Mouse (Mus musculus): ENCODE measurements around the gene Itga6. TPM values are rescaled to one million over a fixed set of nuclear protein-coding genes. Genes with fewer than 3 reads are reported as not detected.

The Itga6 gene
- total and polyA plus RNA-seq, 3 experiments: 0.38 to 2.6 (median 1.1) TPM

DNA sequence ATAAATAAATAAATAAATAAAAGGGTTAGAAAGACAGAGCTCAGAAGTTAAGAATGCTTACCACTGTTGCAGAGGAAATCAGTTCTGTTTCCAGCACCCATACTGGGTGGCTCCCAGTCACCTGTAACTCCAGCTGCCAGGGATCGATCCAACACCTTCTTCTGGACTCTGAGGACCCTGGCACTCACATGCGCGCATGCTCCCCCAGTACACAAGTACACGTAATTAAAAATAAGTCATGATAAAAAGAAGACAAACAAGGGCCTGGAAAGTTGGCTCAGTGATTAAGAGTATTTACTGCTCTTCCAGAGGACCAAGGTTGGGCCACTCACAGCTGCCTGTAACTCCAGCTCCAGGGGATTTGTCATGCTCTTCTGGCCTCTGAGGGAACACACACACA lies 132.4 kb downstream of the Itga6 start:
- TF ChIP-seq CTCF (IDR thresholded peaks at IDR 0.05; ENCODE audit: low read depth, low read length) (no peak), TAL1 (conservative IDR thresholded peaks at IDR 0.05; ENCODE audit: low read depth, low read length) (no peak), GATA2 (IDR thresholded peaks at IDR 0.05; ENCODE audit: borderline replicate concordance, low read depth, low read length) (no peak), POLR2AphosphoS5 (IDR thresholded peaks at IDR 0.05; ENCODE audit: insufficient replicate concordance, low read depth, low read length) (no peak), GATA1 (IDR thresholded peaks at IDR 0.05; ENCODE audit: borderline replicate concordance, low read length) (no peak)
- Histone ChIP-seq H3K4me1 (ENCODE audit: insufficient read depth, low read depth, low read length) (peaks cover 41% of the 10 kb centered on the region), H3K36me3 (replicated peaks) (peaks cover 47% of the 10 kb centered on the region), H3K4me3 (ENCODE audit: low read depth, low read length) (no peak overlapping the region), H3K27me3 (ENCODE audit: insufficient read depth, low read length) (no peaks in the 10 kb centered on the region), H3K9me3 (replicated peaks) (no peaks in the 10 kb centered on the region)
- ATAC-seq (ENCODE audit: extremely low read depth, insufficient number of reproducible peaks, low FRiP score, poor library complexity, severe bottlenecking) (no peak), DNase-seq (ENCODE audit: low spot score) (no peak)

GRCm38 (mm10) chr2:71878441-71878840 lies 133.0 kb downstream of the Itga6 start:
- ATAC-seq (ENCODE audit: extremely low read depth, insufficient number of reproducible peaks, low FRiP score, poor library complexity, severe bottlenecking) (no peak), DNase-seq (ENCODE audit: low spot score) (no peak)
- Histone ChIP-seq H3K27me3 (ENCODE audit: insufficient read depth, low read length) (no peaks in the 10 kb centered on the region), H3K4me1 (ENCODE audit: insufficient read depth, low read depth, low read length) (peaks cover 43% of the 10 kb centered on the region), H3K36me3 (replicated peaks) (peaks cover 53% of the 10 kb centered on the region), H3K9me3 (replicated peaks) (no peaks in the 10 kb centered on the region), H3K4me3 (ENCODE audit: low read depth, low read length) (no peak overlapping the region)
- TF ChIP-seq TAL1 (conservative IDR thresholded peaks at IDR 0.05; ENCODE audit: low read depth, low read length): no peak
- no peak for TF ChIP-seq CTCF (IDR thresholded peaks at IDR 0.05; ENCODE audit: low read depth, low read length)
- no peak for TF ChIP-seq GATA1 (IDR thresholded peaks at IDR 0.05; ENCODE audit: borderline replicate concordance, low read length)
- TF ChIP-seq GATA2 (IDR thresholded peaks at IDR 0.05; ENCODE audit: borderline replicate concordance, low read depth, low read length): no peak
- no peak for TF ChIP-seq POLR2AphosphoS5 (IDR thresholded peaks at IDR 0.05; ENCODE audit: insufficient replicate concordance, low read depth, low read length)

GRCm38 (mm10) chr2:71878943-71879342 lies 133.5 kb downstream of the Itga6 start:
- Histone ChIP-seq H3K4me3 (ENCODE audit: low read depth, low read length) (no peak overlapping the region), H3K4me1 (ENCODE audit: insufficient read depth, low read depth, low read length) (peaks cover 39% of the 10 kb centered on the region), H3K27me3 (ENCODE audit: insufficient read depth, low read length) (no peaks in the 10 kb centered on the region), H3K36me3 (replicated peaks) (peaks cover 58% of the 10 kb centered on the region), H3K9me3 (replicated peaks) (no peaks in the 10 kb centered on the region)
- no peak for TF ChIP-seq TAL1 (conservative IDR thresholded peaks at IDR 0.05; ENCODE audit: low read depth, low read length)
- TF ChIP-seq GATA2 (IDR thresholded peaks at IDR 0.05; ENCODE audit: borderline replicate concordance, low read depth, low read length): no peak
- no peak for ATAC-seq (ENCODE audit: extremely low read depth, insufficient number of reproducible peaks, low FRiP score, poor library complexity, severe bottlenecking)
- no peak for DNase-seq (ENCODE audit: low spot score)

DNA sequence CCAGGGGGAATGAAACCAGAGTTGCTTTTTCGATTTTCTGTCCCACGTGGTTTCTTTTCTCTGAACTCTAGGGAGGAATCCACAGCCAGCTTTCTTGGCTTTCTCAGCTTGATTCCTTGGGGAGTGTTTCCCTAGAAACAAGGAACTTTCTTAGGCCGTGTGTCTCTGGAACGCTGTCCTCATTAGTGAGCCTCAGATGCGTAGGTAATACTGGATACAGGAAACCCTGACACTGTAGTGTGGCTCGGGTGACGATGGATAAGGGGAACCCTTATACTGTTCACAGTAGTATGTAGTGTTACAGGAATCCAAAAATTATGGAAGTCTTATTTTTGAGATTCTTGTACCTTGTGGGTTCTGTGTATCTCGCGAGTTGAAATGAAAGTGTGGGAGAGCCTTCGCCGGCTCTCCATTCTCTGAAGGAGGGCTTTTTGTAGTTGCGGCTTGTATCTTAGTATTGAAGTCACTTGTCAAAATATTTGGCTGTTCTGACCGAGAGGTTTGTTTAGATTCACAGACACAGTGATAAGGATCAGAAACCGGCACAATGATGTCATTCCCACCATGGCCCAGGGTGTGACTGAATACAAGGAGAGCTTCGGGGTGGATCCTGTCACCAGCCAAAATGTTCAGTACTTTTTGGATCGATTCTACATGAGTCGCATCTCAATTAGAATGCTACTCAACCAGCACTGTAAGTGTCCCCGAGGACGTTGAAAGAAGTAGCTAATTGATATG lies 137.7 kb downstream of the Itga6 start:
- DNase-seq (ENCODE audit: low spot score) (no peak), ATAC-seq (ENCODE audit: extremely low read depth, insufficient number of reproducible peaks, low FRiP score, poor library complexity, severe bottlenecking) (no peak)
- H3K36me3 ChIP-seq (replicated peaks): peaks cover 81% of the 10 kb centered on the region
- no peaks in the 10 kb centered on the region for H3K27me3 ChIP-seq (ENCODE audit: insufficient read depth, low read length)
- no peak overlapping the region for H3K4me3 ChIP-seq (ENCODE audit: low read depth, low read length)
- no peaks in the 10 kb centered on the region for H3K9me3 ChIP-seq (replicated peaks)
- TF ChIP-seq GATA2 (IDR thresholded peaks at IDR 0.05; ENCODE audit: borderline replicate concordance, low read depth, low read length): no peak
- no peak for TF ChIP-seq GATA1 (IDR thresholded peaks at IDR 0.05; ENCODE audit: borderline replicate concordance, low read length)
- TF ChIP-seq TAL1 (conservative IDR thresholded peaks at IDR 0.05; ENCODE audit: low read depth, low read length): no peak
- no peak for TF ChIP-seq CTCF (IDR thresholded peaks at IDR 0.05; ENCODE audit: low read depth, low read length)
- no peak for TF ChIP-seq POLR2AphosphoS5 (IDR thresholded peaks at IDR 0.05; ENCODE audit: insufficient replicate concordance, low read depth, low read length)
- peaks cover 11% of the 10 kb centered on the region for H3K4me1 ChIP-seq (ENCODE audit: insufficient read depth, low read depth, low read length)

DNA sequence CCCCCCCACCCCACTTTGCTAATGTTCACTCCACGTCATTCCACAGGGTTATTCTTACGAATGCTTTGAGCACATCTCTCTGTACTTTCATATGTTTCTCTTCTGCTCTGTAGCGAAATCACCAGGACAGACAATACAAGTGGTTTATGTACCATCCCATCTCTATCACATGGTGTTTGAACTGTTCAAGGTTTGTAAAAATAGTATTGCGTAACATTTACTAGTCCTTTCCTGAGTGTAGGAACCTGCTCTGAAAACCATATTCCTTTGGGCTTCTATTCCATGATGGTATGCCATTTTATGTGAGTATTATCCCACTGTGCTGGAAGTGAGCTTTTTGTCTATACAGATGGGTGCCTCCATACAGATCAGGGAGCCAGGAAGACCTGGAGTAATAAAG lies 141.9 kb downstream of the Itga6 start:
- TF ChIP-seq CTCF (IDR thresholded peaks at IDR 0.05; ENCODE audit: low read depth, low read length) (no peak), POLR2AphosphoS5 (IDR thresholded peaks at IDR 0.05; ENCODE audit: insufficient replicate concordance, low read depth, low read length) (no peak), TAL1 (conservative IDR thresholded peaks at IDR 0.05; ENCODE audit: low read depth, low read length) (no peak), GATA2 (IDR thresholded peaks at IDR 0.05; ENCODE audit: borderline replicate concordance, low read depth, low read length) (no peak), GATA1 (IDR thresholded peaks at IDR 0.05; ENCODE audit: borderline replicate concordance, low read length) (no peak)
- Histone ChIP-seq H3K27me3 (ENCODE audit: insufficient read depth, low read length) (no peaks in the 10 kb centered on the region), H3K4me3 (ENCODE audit: low read depth, low read length) (no peak overlapping the region), H3K36me3 (replicated peaks) (peaks cover 93% of the 10 kb centered on the region), H3K4me1 (ENCODE audit: insufficient read depth, low read depth, low read length) (peaks cover 4% of the 10 kb centered on the region; the same call in 1 of the 2 replicates), H3K9me3 (replicated peaks) (no peaks in the 10 kb centered on the region)
- no peak for ATAC-seq (ENCODE audit: extremely low read depth, insufficient number of reproducible peaks, low FRiP score, poor library complexity, severe bottlenecking)
- no peak for DNase-seq (ENCODE audit: low spot score)

GRCm38 (mm10) chr2:71888437-71888836 lies 143.0 kb downstream of the Itga6 start:
- ATAC-seq (ENCODE audit: extremely low read depth, insufficient number of reproducible peaks, low FRiP score, poor library complexity, severe bottlenecking): no peak
- TF ChIP-seq CTCF (IDR thresholded peaks at IDR 0.05; ENCODE audit: low read depth, low read length) (no peak), GATA1 (IDR thresholded peaks at IDR 0.05; ENCODE audit: borderline replicate concordance, low read length) (no peak), TAL1 (conservative IDR thresholded peaks at IDR 0.05; ENCODE audit: low read depth, low read length) (no peak), GATA2 (IDR thresholded peaks at IDR 0.05; ENCODE audit: borderline replicate concordance, low read depth, low read length) (no peak), POLR2AphosphoS5 (IDR thresholded peaks at IDR 0.05; ENCODE audit: insufficient replicate concordance, low read depth, low read length) (no peak)
- Histone ChIP-seq H3K9me3 (replicated peaks) (no peaks in the 10 kb centered on the region), H3K4me1 (ENCODE audit: insufficient read depth, low read depth, low read length) (no peaks in the 10 kb centered on the region), H3K27me3 (ENCODE audit: insufficient read depth, low read length) (no peaks in the 10 kb centered on the region), H3K4me3 (ENCODE audit: low read depth, low read length) (no peak overlapping the region), H3K36me3 (replicated peaks) (peaks cover 93% of the 10 kb centered on the region)
- DNase-seq (ENCODE audit: low spot score): no peak
